Mouse (Mus musculus): ENCODE measurements around the gene Gnai1. TPM values are rescaled to one million over a fixed set of nuclear protein-coding genes. Genes with fewer than 3 reads are reported as not detected.
A peak's percentile ranks its signal among the peaks of the same experiment; 100 is the strongest.

Gene Gnai1
- polyA plus RNA-seq, 1 experiment from 2014 or later: 35.9 TPM

GRCm38 (mm10) chr5:18296584-18296983 lies 63.6 kb downstream of the Gnai1 start:
- Histone ChIP-seq H3K27ac (ENCODE audit: low read length) (no peak overlapping the region), H3K4me1 (replicated peaks; ENCODE audit: control insufficient read depth, insufficient read depth, low read length) (no peaks in the 10 kb centered on the region), H3K9ac (ENCODE audit: low read length) (no peak overlapping the region), H3K4me3 (ENCODE audit: low read length) (no peak overlapping the region), H3K9me3 (ENCODE audit: control insufficient read depth, low read length) (no peaks in the 10 kb centered on the region), H3K4me2 (ENCODE audit: low read depth, low read length) (no peak overlapping the region), H3K27me3 (ENCODE audit: control insufficient read depth, insufficient read depth, low read depth, low read length) (no peaks in the 10 kb centered on the region), H3K36me3 (ENCODE audit: control insufficient read depth, insufficient read depth, low read length) (no peaks in the 10 kb centered on the region)
- ATAC-seq (ENCODE audit: low read depth): no peak
- 67% methylated on average over 2 of the region's 2 CpGs for WGBS

DNA sequence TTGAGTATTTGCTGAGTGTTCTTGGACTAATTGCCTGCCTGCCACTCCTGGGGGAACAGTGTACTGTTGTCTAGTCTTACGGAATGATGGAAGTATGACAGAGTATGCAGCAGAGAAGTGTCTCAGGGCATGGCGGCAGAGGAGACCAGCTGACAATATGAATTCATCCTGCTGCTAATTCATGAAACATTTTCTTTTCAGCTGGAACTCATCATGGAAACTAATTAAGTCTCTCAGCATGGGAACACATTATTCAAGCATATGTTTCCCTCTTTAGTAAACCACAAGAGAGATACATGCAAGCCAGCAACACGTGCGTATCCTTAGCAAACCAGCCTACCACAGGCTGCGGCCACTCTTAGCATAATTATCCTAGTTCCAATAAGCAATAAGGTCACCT lies 67.4 kb downstream of the Gnai1 start:
- Histone ChIP-seq H3K4me2 (ENCODE audit: low read depth, low read length) (no peak overlapping the region), H3K27ac (ENCODE audit: low read length) (no peak overlapping the region), H3K9ac (ENCODE audit: low read length) (no peak overlapping the region), H3K9me3 (ENCODE audit: control insufficient read depth, low read length) (no peaks in the 10 kb centered on the region), H3K4me1 (replicated peaks; ENCODE audit: control insufficient read depth, insufficient read depth, low read length) (no peaks in the 10 kb centered on the region), H3K36me3 (ENCODE audit: control insufficient read depth, insufficient read depth, low read length) (peaks cover 5% of the 10 kb centered on the region), H3K4me3 (ENCODE audit: low read length) (no peak overlapping the region), H3K27me3 (ENCODE audit: control insufficient read depth, insufficient read depth, low read depth, low read length) (no peaks in the 10 kb centered on the region)
- no peak for ATAC-seq (ENCODE audit: low read depth)
- WGBS: 79% methylated on average over 5 of the region's 5 CpGs

DNA sequence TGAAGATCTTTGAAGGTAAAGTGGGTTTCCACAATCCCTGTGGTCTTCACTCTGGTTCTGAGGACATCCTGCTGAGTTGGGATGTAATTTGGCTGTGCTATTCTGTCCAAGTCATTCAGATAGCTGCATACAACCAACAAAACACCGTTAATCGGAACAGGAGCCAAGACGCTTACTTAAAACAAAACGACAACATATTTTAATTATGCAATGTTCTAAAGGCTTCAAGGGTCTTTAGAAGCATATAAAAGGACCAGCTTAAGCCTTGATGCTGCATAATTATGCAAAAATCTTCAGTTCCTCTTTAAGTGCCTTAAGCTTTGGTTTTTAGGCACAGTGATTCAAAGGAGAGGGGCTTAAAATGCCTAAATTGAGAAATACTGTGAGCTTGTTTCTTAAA lies 70.6 kb downstream of the Gnai1 start:
- 88% methylated on average over 4 of the region's 4 CpGs for WGBS
- no peaks in the 10 kb centered on the region for H3K27me3 ChIP-seq (ENCODE audit: control insufficient read depth, insufficient read depth, low read depth, low read length)
- no peak overlapping the region for H3K9ac ChIP-seq (ENCODE audit: low read length)
- no peak overlapping the region for H3K27ac ChIP-seq (ENCODE audit: low read length)
- peaks cover 20% of the 10 kb centered on the region for H3K36me3 ChIP-seq (ENCODE audit: control insufficient read depth, insufficient read depth, low read length)
- no peak for ATAC-seq (ENCODE audit: low read depth)
- H3K4me3 ChIP-seq (ENCODE audit: low read length): no peak overlapping the region
- no peak overlapping the region for H3K4me2 ChIP-seq (ENCODE audit: low read depth, low read length)
- H3K4me1 ChIP-seq (replicated peaks; ENCODE audit: control insufficient read depth, insufficient read depth, low read length): no peaks in the 10 kb centered on the region
- H3K9me3 ChIP-seq (ENCODE audit: control insufficient read depth, low read length): peaks cover 2% of the 10 kb centered on the region; the same call in 1 of the 2 replicates

DNA sequence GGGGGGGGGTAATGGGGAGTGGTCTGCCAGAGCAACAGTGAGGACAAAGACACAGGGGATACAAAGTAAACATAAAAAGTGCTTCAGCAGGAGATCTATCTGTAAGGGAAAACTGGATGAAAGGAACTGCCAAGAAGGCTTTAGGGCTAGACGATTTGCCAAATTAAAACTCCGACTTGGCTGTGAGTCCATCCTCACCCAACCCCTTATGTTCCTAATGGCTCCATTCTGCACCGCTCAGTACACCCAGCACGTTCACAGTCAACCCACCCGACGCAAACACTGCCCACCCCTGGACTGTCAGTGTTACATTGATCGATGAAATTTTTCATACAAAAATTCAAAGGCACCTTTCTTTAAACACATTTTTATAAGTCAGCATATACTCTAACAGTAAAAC lies 71.5 kb downstream of the Gnai1 start:
- Histone ChIP-seq H3K4me3 (ENCODE audit: low read length) (no peak overlapping the region), H3K9me3 (ENCODE audit: control insufficient read depth, low read length) (peaks cover 2% of the 10 kb centered on the region; the same call in 1 of the 2 replicates), H3K27me3 (ENCODE audit: control insufficient read depth, insufficient read depth, low read depth, low read length) (no peaks in the 10 kb centered on the region), H3K36me3 (ENCODE audit: control insufficient read depth, insufficient read depth, low read length) (peaks cover 20% of the 10 kb centered on the region), H3K9ac (ENCODE audit: low read length) (no peak overlapping the region), H3K4me2 (ENCODE audit: low read depth, low read length) (no peak overlapping the region), H3K4me1 (replicated peaks; ENCODE audit: control insufficient read depth, insufficient read depth, low read length) (no peaks in the 10 kb centered on the region), H3K27ac (ENCODE audit: low read length) (no peak overlapping the region)
- no peak for ATAC-seq (ENCODE audit: low read depth)
- WGBS: 84% methylated on average over 7 of the region's 7 CpGs

GRCm38 (mm10) chr5:18288079-18288478 lies 72.1 kb downstream of the Gnai1 start:
- H3K4me1 ChIP-seq (replicated peaks; ENCODE audit: control insufficient read depth, insufficient read depth, low read length): no peaks in the 10 kb centered on the region
- H3K27ac ChIP-seq (ENCODE audit: low read length): no peak overlapping the region
- no peaks in the 10 kb centered on the region for H3K27me3 ChIP-seq (ENCODE audit: control insufficient read depth, insufficient read depth, low read depth, low read length)
- H3K4me2 ChIP-seq (ENCODE audit: low read depth, low read length): no peak overlapping the region
- ATAC-seq (ENCODE audit: low read depth): no peak
- WGBS: 67% methylated on average over 3 of the region's 3 CpGs
- H3K9me3 ChIP-seq (ENCODE audit: control insufficient read depth, low read length): peaks cover 2% of the 10 kb centered on the region; the same call in 1 of the 2 replicates
- H3K36me3 ChIP-seq (ENCODE audit: control insufficient read depth, insufficient read depth, low read length): peaks cover 20% of the 10 kb centered on the region
- no peak overlapping the region for H3K9ac ChIP-seq (ENCODE audit: low read length)
- H3K4me3 ChIP-seq (ENCODE audit: low read length): no peak overlapping the region

DNA sequence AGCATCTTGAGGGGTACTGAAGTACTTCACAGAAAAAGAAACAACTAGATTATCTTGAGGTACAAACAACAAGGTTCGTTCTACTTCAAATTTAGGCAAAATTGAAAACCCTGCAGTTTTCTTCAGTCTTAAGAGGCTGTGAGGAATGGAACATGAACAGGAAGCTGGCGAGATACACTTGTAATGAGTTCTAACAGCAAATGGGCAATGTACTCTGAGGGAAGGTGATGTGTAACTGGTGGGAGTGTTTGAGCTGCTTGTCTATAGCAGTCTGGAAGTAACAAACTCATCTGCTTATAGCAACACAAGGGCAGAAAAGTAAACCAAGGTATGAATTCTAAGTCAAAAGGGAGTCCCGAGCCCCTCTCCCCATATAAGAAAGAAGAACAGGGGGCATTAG lies 78.1 kb downstream of the Gnai1 start:
- no peaks in the 10 kb centered on the region for H3K4me1 ChIP-seq (replicated peaks; ENCODE audit: control insufficient read depth, insufficient read depth, low read length)
- no peaks in the 10 kb centered on the region for H3K27me3 ChIP-seq (ENCODE audit: control insufficient read depth, insufficient read depth, low read depth, low read length)
- peaks cover 8% of the 10 kb centered on the region for H3K36me3 ChIP-seq (ENCODE audit: control insufficient read depth, insufficient read depth, low read length)
- no peak overlapping the region for H3K4me3 ChIP-seq (ENCODE audit: low read length)
- no peak for ATAC-seq (ENCODE audit: low read depth)
- peaks cover 1% of the 10 kb centered on the region; the same call in 1 of the 2 replicates for H3K9me3 ChIP-seq (ENCODE audit: control insufficient read depth, low read length)
- no peak overlapping the region for H3K4me2 ChIP-seq (ENCODE audit: low read depth, low read length)
- no peak overlapping the region for H3K27ac ChIP-seq (ENCODE audit: low read length)
- no peak overlapping the region for H3K9ac ChIP-seq (ENCODE audit: low read length)
- WGBS: 89% methylated on average over 3 of the region's 3 CpGs

DNA sequence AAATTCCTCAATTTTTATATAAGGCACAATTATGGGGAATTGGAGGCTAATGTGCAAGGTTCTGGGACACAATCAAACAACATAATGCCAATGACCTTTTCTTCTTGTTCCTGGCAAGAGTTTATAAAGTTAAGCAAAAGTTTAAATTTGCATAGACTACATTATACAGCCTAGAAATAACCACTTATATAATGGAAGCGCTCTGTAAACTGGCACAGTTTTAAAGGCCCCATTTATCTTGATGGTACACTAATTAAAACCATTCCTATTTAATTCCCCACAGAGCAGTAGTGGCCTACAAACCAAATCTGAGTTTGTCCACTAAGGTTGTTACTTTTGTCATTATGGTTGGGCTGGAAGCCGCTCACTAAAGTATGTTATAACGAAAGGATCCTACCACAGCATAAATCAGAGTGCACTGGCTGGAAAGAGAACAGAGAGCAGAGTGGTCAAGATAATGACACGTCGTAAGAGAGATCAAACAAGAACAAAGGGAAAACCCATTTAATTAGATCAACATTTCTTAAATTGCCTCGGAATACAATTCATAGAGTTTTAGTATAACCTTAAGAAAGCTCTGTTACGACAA lies 85.7 kb downstream of the Gnai1 start:
- Histone ChIP-seq H3K9me3 (ENCODE audit: control insufficient read depth, low read length) (no peaks in the 10 kb centered on the region), H3K27ac (ENCODE audit: low read length) (no peak overlapping the region), H3K4me1 (replicated peaks; ENCODE audit: control insufficient read depth, insufficient read depth, low read length) (no peaks in the 10 kb centered on the region), H3K27me3 (ENCODE audit: control insufficient read depth, insufficient read depth, low read depth, low read length) (no peaks in the 10 kb centered on the region), H3K4me2 (ENCODE audit: low read depth, low read length) (no peak overlapping the region), H3K36me3 (ENCODE audit: control insufficient read depth, insufficient read depth, low read length) (peaks cover 4% of the 10 kb centered on the region), H3K4me3 (ENCODE audit: low read length) (no peak overlapping the region), H3K9ac (ENCODE audit: low read length) (no peak overlapping the region)
- ATAC-seq (ENCODE audit: low read depth): no peak
- 73% methylated on average over 7 of the region's 7 CpGs for WGBS

- no peaks in the 10 kb centered on the region for H3K27me3 ChIP-seq (ENCODE audit: control insufficient read depth, insufficient read depth, low read depth, low read length)
- 43% methylated on average over 11 of the region's 11 CpGs for WGBS
- peak; percentile 92 for ATAC-seq (ENCODE audit: low read depth)
Observed at GRCm38 (mm10) chr5:18273291-18274284, 86.6 kb downstream of the Gnai1 start.

DNA sequence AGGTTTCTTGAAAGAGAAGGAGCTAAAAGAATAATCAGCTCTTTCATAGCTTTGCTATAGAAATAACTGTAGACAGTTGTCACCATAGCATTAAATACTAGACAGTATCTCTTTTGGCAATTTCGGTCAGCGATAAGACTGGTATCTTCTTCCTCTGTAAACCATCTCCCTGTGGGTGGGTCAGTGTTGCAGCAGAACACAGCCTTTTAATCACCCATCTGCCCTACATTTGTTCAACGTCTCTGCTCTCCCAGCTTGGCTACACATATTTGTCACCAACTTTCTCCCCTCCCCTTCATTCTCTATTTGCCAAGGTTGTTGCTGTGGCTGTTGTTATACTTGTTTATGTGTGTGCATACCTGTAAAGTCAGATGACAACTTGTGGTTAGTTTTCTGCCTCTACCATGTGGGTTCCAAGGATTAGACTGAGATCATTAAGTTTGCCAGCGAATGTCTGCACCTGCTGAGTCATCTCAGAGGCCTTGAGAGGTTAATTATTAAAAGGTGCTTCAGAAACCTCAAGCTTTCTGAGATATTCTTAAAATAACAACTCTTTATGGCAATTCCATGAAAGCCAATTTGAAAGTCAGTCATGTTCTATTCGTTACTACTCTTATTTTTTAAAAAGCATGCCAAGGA lies 109.7 kb downstream of the Gnai1 start:
- no peaks in the 10 kb centered on the region for H3K4me1 ChIP-seq (replicated peaks; ENCODE audit: control insufficient read depth, insufficient read depth, low read length)
- 75% methylated on average over 5 of the region's 5 CpGs for WGBS
- H3K36me3 ChIP-seq (ENCODE audit: control insufficient read depth, insufficient read depth, low read length): no peaks in the 10 kb centered on the region
- H3K27me3 ChIP-seq (ENCODE audit: control insufficient read depth, insufficient read depth, low read depth, low read length): no peaks in the 10 kb centered on the region
- ATAC-seq (ENCODE audit: low read depth): no peak
- peaks cover 2% of the 10 kb centered on the region; the same call in 1 of the 2 replicates for H3K9me3 ChIP-seq (ENCODE audit: control insufficient read depth, low read length)
- no peak overlapping the region for H3K4me3 ChIP-seq (ENCODE audit: low read length)
- H3K27ac ChIP-seq (ENCODE audit: low read length): peak overlapping the region; percentile 30; the same call in 1 of the 2 replicates
- no peak overlapping the region for H3K4me2 ChIP-seq (ENCODE audit: low read depth, low read length)
- no peak overlapping the region for H3K9ac ChIP-seq (ENCODE audit: low read length)

More at GRCm38 (mm10) chr5:18273291-18274284, 86.6 kb downstream of the Gnai1 start:
- H3K9me3 ChIP-seq (ENCODE audit: control insufficient read depth, low read length): no peaks in the 10 kb centered on the region
- 0 out of 2 replicates have a peak overlapping the region, but pooled peaks have one; percentile 31 for H3K27ac ChIP-seq (ENCODE audit: low read length)
- peaks cover 4% of the 10 kb centered on the region for H3K36me3 ChIP-seq (ENCODE audit: control insufficient read depth, insufficient read depth, low read length)
- no peak overlapping the region for H3K9ac ChIP-seq (ENCODE audit: low read length)
- H3K4me3 ChIP-seq (ENCODE audit: low read length): no peak overlapping the region
- H3K4me1 ChIP-seq (replicated peaks; ENCODE audit: control insufficient read depth, insufficient read depth, low read length): no peaks in the 10 kb centered on the region
- no peak overlapping the region for H3K4me2 ChIP-seq (ENCODE audit: low read depth, low read length)
